Mouse (Mus musculus) WW6 (cell line): Measurements from ENCODE around the gene Schip1.

Experiments
- DNase-seq: peaks from one replicate; pipeline ENCODE4 v3.0.0-alpha.2; 2013; ENCODE audit warnings: low read depth, low spot score

The Schip1 gene

GRCm38 (mm10) chr3:68662386-68662785, 597.8 kb downstream of the Schip1 start:
- no peak for DNase-seq

GRCm38 (mm10) chr3:68664337-68664736, 599.7 kb downstream of the Schip1 start:
- DNase-seq = no peak

- no peak for DNase-seq
These were observed 601.8 kb downstream of the Schip1 start for GRCm38 (mm10) chr3:68666377-68666776.

- no peak for DNase-seq
These were observed 603.2 kb downstream of the Schip1 start for GRCm38 (mm10) chr3:68667852-68668251.

- no peak for DNase-seq
These were observed 604.9 kb downstream of the Schip1 start for GRCm38 (mm10) chr3:68669418-68669974.

GRCm38 (mm10) chr3:68674721-68675120, 610.1 kb downstream of the Schip1 start:
- no peak for DNase-seq

- DNase-seq = no peak
These were observed 610.7 kb downstream of the Schip1 start for GRCm38 (mm10) chr3:68675216-68675835.
